Mouse (Mus musculus): ENCODE data around the gene Rab34.
"Not testable (repeated sequence)": the region's sequence is repeated elsewhere in the genome, so short reads cannot be mapped to it uniquely, and the experiment has no call there.

The Rab34 gene

DNA sequence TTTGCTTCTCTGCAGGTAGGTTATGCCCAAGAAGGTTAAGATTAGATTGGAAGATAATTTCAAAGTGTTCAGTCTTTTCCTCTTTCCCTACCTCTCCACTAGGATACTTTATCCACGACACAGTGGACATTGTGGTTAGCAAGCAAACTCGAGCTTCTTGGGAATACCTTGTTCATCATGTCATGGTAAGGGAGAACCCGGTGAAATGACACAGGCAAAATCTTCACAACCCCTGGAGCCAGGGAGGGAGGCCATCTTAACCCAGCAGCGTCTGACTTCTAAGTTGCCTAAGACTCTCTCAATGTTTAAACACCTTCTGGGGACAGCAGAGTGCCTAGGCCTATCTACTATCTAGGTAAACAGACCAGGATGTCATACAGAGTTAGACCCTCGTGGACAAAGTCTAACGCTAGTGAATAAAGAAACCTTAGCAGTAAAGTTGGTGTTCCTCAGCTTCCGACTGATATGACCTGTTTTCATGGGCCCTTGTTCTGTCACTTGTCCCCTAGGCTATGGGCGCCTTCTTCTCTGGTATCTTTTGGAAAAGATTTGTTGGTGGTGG, 8.7 kb upstream of the Rab34 start:
- intact Hi-C loops (cut with DNase I): loop anchor here (5.0 kb wide), 1 partner anchor 122 kb away; no protein-coding TSS in a partner anchor

DNA sequence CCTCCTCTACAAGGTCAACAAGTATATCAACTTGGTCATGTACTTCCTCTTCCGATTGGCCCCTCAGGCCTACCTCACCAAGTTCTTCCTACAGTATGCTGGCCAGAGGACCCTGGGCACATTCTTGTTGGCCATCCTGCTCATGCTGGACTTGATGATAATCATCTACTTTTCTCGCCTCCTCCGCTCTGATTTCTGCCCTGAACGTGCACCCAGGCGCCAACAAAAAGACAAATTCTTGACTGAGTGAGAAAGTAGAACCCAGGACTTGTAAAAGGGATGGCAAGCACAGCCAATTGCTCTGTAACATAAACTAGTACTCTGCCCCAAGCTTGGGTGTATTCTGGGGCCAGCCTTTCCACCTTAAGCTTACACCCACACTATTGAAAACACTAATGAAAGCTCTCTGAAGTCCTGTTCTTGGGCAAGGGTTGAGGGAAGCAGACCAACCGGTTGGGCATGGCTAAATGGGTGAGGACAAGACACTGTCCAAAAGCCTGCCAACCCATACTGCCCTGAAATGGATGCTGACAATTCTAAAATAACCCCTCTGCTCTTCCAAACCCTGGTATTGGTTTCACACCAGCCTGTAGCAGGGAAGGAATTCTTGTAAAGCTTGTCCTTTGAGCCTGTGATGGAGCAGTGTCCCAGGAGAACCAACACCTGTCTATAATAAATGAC, 8.0 kb upstream of the Rab34 start:
- intact Hi-C loops (cut with DNase I): no loop called here

DNA sequence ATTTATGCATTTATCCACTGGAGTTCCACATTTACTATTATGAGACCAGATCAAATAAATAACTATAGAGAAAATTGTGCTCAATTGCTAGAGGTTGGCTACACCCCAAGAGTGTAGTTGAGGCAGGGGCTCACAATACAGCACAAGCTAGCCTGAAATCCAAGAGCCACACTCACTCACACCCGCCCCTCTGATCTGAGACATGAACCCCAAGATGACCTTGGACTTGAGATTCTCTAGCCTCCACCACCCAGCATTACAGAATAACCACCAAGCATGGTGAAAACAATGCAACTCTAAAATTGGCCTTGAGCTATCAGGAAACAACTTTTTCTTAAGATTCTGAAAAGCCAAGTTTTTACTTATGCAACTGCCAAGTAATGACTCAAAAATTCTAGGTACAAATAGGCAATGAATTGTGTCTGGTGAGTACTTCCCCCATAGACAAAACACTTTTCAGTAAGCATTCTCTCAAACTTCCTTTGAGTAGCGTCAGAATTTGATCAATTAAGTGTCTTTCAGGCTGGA, 6.3 kb upstream of the Rab34 start:
- intact Hi-C loops (cut with DNase I): no loop called here

DNA sequence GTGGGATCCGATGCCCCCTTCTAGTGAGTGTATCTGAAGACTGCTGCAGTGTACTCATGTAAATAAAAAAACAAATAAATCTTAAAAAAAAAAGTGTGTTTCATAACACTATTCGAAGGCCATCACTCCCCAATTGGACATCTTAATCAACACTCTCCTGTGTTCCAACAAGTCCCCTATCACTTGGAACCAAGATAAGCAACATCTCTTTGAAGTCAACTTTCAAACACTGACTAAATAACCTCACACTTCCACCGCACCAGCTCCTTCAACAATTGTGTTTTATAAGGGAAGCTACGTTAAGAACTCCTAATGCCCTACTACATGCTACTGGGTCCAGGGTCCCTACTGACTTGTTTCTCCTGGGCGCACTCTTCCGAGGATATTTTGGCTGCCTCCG, 5.8 kb upstream of the Rab34 start:
- intact Hi-C loops (cut with DNase I): no loop called here

DNA sequence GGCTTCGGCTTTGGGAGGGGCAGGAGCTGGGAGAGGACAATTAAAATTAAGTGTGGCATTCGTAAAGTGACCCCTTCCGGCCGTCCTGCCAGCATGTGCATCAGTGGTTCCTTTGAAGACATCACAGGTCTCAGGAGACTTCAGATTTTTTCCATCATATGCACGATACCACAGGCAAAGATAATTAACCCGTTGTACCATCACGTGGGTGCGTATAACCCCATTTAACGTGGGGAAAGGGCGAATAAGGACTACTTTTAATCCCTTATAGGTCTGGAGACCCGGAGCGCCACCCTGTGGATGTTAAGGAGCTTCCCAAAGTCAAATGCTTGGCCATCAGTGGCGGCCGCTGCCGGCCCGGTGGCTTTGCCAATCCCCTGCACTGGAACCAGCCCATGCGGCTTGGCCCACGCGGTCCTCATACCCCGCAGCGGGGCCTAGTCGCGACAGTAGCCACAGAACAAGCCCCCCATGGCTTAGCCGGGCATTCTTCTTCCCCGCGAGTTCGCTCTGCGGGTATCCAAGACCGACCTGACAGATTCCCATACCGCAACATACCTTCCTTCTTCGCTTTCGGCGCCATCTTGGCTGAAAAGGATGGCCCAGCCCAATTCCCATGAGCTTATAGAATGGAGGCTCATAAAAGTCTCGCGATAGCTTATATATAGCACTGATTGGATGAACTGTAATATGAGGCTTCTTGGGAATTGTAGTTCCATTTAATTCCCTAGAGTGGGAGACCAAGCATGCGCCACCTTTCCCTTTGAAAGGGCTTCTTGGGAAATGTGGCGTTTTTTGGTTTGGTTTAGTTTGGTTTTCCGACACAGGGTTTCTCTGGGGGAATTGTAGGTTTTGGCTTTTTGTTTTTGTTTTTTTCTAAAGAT, 5.0 kb upstream of the Rab34 start, which contains the start of gene Rpl23a:
Gene Rpl23a, minus strand, starts transcription at position 624 of the 884 bp plus-strand sequence.
- intact Hi-C loops (cut with DNase I): no loop called here

DNA sequence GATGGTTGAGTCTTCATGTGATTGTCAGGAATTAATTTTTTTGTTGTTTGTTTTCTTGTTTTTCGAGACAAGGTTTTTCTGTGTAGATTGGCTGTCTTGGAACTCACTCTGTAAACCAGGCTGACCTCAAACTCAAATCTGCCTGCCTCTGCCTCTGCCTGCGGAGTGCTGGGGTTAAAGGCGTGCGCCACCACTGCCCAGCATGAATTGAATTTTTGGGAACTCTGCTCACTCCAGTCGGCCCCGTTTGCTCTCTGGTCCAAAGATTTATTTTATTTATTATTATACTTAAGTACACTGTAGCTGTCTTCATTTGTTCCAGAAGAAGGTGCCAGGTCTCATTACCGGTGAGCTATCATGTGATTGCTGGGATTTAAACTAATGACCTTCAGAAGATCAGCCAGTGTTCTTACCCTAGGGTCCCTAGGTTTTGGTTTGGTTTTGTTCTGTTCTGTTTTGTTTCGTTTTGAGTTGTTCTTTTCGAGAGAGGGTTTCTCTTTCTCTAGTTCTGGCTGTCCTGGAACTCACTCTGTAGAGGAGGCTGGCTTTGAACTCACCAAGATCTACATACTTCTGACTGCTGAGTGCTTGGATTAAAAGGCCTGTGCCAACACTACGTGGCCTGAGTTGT, 4.2 kb upstream of the Rab34 start:
- intact Hi-C loops (cut with DNase I): no loop called here

DNA sequence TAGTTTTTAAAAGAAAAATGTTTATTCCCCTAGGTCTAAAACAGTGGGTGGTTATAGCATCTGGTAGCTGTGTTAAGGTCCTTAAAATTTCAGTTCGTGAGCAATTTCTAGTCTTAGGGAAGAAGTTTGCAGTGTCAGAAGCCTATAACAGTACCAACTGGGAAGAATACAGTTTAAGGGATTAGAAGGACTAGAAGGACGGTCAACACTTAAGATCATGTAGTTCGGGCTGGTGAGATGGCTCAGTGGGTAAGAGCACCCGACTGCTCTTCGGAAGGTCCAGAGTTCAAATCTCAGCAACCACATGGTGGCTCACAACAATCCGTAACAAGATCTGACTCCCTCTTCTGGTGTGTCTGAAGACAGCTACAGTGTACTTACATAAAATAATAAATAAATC, 3.5 kb upstream of the Rab34 start:
- intact Hi-C loops (cut with DNase I): not testable (repeated sequence)

DNA sequence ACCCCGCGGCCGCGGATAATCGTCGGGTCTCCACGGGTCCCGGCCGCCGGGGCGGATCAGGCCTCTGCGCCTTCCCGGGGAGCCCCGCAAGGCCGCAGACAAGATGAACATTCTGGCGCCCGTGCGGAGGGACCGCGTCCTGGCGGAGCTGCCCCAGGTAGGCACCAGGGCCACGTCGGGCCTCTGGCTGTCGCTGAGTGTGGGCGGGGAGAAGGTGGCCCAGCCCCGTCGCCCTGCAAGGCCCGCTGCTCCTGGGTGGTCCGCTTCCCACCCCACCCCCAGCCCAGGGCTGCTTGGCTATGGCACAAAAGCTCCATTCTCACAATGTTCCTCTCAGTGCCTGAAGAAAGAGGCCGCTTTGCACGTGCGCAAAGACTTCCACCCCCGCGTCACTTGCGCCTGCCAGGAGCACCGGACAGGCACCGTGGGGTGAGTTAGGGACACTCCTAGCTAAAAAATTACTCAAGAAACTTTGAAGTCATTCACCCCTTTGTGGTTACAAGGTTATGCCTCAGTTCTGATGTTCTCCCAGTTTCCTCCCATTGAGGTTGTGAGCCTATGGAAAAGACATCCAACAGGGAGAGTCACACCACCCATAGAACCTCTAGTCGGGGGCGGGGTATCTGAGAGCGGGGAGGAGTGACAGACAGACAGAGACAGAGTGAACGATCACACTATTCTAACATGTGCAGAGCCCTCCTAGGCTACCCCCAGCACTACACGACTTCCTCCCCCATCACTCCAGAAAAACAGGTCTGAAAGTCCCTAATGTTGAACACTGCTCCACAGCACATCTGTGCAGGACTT, 1.2 kb downstream of the Rab34 start:
- intact Hi-C loops (cut with DNase I): no loop called here

DNA sequence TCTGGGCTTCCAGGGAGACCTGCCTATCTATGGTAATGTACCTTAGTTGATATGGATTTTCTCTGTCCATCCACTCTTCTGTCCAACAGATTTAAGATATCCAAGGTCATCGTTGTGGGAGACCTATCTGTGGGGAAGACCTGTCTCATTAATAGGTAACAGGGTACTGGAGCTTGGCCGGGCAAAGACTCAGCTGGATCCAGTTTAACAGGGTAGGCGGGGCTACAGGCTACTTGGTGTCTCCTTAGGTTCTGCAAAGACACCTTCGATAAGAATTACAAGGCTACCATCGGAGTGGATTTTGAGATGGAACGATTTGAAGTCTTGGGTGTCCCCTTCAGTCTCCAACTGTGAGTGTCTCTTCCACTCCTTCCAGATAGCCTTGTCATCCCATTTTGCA, 1.8 kb downstream of the Rab34 start:
- intact Hi-C loops (cut with DNase I): no loop called here

DNA sequence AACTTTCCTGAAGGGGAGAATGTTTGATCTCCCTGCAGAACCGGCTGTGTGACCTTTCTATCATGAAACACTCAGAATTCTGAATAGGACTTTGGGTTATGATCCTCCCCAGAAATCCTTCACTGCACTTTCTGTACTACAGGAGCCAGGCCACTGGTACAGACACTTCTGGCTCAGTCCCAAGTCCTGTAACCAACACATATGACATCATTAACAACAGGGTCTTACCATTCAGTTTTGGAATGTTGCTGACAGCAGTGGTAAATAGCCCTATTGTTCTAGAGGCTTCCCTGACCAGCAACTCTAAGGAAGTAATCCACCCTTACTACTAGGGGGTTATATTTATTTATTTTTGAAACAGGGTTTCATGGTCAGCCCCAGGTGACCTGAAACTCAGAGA, 4.9 kb downstream of the Rab34 start, which contains the start of gene Proca1:
Gene Proca1, plus strand, starts transcription at position 280 of the 400 bp plus-strand sequence.
- intact Hi-C loops (cut with DNase I): no loop called here

DNA sequence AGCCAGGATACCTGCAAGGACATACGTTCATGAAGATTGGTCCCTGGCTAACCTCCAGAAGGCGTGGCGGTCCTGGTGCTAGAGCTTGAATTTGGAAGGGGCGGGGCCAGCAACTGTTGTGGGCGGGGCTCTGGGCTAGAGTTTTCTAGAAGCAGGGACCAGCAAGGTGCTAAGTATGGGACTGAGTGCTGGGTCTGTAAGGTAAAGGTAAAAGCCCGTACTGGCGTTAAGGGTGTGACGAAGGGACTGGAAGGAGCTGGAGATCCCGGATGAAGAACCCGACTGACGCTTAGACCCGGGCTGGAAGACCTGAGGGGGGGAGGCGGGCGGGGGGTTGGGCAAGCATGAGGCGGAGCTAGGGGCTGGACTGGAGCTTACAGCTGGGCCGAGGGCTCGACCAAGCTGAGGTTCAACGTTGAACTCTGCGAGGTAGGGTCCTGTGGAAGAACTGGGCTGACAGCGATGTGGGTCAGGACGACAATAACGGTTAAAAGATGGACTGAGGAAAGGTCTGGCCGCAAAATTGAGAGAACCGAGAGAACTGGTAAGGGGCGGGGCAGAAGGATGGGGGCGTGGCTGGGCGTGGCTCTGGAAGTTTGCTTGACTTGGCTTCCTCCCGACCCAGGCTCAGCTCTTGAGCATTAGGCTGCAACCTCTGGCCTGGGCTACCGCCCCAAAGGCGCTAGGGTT, 6.3 kb downstream of the Rab34 start:
- intact Hi-C loops (cut with DNase I): no loop called here

DNA sequence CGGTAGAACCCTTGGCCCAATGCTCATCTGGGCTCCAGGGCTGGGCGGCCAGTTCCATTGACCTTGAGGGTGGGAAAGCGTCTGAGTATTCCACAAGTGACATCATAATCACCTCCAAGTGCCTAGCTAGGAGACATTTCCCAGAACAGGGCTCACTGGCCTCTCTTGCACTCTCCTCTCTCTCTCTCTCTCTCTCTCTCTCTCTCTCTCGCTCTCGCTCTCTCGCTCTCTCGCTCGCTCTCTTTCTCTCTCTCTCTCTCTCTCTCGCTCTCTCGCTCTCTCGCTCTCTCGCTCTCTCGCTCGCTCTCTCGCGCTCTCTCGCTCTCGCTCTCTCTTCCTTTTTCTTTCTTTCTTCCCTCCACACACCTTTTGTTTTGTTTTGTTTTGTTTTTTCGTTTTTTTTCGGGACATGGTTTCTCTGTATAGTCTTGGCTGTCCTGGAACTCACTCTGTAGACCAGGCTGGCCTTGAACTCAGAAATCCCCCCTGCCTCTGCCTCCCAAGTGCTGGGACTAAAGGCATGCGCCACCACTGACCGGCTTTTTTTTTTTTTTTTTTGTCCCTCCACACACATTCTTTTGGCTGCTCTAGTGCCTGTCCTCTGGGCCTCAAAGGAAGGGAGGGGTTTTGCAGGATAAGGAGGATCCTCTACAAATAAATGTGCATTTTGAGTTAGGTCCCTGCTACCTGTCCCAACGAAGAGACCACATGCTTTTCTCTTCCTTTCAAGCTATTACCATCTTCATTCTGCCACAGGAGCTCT, 7.1 kb downstream of the Rab34 start:
- intact Hi-C loops (cut with DNase I): no loop called here

DNA sequence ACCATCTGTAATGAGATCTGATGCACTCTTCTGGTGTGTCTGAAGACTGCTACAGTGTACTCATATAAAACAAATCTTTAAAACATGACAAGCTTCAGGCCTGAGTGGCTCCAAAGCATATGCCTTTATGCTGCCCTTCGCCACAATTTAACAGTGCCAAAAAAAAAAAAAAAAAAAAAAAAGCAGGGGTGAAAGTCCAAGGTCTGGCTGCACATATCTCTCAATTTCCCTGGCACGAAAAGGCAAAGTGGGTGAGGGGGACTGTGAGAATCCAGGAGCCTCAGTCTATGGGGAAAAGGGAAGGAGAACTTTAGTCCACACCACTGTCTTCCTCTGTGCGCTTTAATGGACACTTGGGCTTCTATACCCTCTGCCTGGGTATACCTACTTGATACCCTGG, 14.1 kb downstream of the Rab34 start:
- intact Hi-C loops (cut with DNase I): no loop called here

DNA sequence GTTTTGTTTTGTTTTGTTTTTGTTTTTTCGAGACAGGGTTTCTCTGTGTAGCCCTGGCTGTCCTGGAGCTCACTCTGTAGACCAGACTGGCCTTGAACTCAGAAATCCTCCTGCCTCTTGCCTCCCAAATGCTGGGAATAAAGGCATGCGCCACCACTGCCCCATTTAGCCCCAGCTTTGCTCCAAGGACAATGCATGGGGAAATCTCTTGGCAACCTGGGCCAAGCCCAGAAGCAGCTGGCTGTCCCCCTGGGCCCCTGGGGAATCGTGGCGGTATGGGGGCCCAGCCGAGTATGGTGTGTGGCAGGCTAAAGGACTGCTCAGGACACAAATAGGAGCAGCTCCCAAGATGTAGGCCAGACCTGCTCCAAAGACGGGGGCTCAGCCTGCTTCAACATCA, 16.1 kb downstream of the Rab34 start:
- intact Hi-C loops (cut with DNase I): no loop called here

DNA sequence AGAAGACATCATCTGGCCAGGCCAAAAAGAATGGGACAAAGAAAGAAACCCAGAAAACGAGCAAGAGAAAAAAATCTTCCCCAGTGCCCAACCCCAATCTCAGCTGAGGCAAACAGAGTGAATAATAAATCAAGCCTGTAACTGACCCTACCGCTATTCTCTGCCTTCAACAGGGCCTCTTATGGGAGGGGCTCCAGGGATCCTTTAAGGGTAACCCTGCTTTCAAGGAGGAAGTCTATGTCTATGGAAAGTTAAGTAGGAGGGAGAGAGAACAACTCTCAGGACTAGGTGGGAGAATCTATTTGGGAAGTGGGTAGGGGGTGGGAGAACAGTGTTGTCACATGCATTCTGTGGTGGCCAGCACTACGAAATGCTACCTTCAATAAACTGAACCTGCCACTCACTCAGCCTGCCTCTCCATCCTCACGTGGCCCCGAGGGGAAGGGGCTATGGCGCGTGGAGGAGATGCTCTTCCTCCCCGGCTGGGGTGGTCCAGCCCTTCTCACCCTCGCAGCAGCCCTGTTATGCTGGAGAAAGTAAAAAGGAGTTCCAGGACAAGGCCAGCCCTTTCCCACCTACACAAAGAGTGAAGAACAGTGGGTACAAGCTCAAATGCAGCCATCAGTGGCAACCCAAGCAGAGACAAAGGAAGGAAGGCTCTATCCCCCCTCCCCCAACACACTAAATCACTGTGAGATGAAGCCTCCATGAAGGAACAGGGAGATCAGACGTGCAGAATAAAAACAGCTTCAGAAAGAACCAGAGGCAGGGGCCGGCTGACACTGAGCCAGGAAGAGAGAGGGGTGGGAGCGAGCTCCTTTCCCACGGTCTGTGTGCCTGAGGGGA, 17.4 kb downstream of the Rab34 start:
- intact Hi-C loops (cut with DNase I): no loop called here

DNA sequence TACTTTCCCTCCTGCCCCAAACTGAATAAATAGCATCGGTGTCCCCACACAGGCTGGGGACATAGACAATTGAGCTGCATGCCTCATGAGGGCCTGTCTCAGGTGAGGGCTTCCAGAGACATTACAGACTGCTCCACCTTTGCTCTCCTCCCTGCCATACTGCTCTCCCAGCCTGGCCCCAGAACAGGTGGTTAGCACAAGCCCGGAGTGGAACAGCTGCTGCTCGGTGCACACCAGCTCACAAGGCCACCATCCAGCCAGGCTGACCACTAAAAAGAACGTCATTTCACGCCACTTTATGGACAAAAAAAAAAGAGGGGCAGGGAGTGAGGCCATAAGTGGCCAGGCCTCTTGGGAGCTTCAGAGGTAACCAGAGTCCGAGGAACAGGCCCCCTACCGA, 19.0 kb downstream of the Rab34 start:
- intact Hi-C loops (cut with DNase I): no loop called here

DNA sequence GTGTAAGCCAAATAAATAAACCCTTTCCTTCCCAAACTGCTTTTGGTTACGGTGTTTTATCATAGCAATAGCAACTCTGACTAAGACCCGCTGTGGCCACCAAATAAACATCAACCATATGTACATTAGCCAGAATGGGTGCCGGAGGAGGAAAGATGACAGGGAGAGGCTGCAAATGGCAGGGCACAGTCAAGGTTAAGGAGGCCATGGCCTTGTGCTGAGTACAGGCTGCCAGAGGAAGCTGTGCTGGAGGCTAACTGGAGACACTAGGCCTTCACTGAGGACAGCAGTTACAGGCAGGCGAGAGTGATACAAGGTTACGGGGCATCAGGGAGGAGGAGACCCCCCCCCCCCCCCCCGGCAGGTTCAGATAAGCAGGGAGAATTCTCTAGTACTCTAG, 21.7 kb downstream of the Rab34 start:
- intact Hi-C loops (cut with DNase I): no loop called here

DNA sequence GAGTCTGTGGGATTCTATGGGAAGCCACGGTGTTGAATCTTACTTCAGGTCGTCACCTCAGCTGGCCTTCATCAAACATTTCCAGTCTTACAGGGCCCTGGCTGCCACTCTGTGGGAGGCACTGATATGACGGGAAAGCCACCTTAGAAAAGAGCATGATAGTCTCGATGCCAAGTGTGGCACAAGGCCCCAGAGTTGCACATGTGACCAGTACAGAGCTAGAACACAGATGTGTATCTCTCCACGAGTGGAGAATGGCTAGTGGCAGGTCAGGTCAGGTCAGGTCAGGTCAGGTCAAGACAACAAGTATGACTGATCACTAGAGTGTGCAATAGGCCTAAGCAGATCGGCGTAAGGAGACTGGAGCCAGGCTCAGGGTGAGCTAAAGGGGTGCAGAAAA, 22.4 kb downstream of the Rab34 start:
- intact Hi-C loops (cut with DNase I): no loop called here
